Mouse (Mus musculus) ovary, postnatal 36 days (tissue): ENCODE data around the gene Arl5c.

Experiments
- DNase-seq: peaks from one replicate; pipeline ENCODE4 v3.0.0; 2022; ENCODE audit warnings: low spot score, mixed read lengths

Gene Arl5c

GRCm38 (mm10) chr11:97994539-97995100 is 1.4 kb downstream of the Arl5c start:
- peak; percentile 80 for DNase-seq

GRCm38 (mm10) chr11:97988530-97989096 is 7.4 kb downstream of the Arl5c start:
- DNase-seq = peak; percentile 85

- DNase-seq = peak; percentile 92
Observed at GRCm38 (mm10) chr11:97987551-97988526, 8.1 kb downstream of the Arl5c start.

- DNase-seq = no peak
Observed at GRCm38 (mm10) chr11:97986738-97987465, 9.1 kb downstream of the Arl5c start.

- DNase-seq = peak; percentile 71
Observed at GRCm38 (mm10) chr11:97985727-97986677, 10.0 kb downstream of the Arl5c start, which contains the start of gene Plxdc1. TSS of gene Plxdc1 (minus strand) at chr11:97986444.

- no peak for DNase-seq
Observed at GRCm38 (mm10) chr11:97983983-97984382, 12.0 kb downstream of the Arl5c start.

GRCm38 (mm10) chr11:97983506-97983905 is 12.5 kb downstream of the Arl5c start:
- no peak for DNase-seq

- no peak for DNase-seq
Observed at GRCm38 (mm10) chr11:97982721-97983120, 13.3 kb downstream of the Arl5c start.

- DNase-seq = peak; percentile 30
Observed at GRCm38 (mm10) chr11:97980531-97980966, 15.4 kb downstream of the Arl5c start.

GRCm38 (mm10) chr11:97979824-97980495 is 16.0 kb downstream of the Arl5c start:
- DNase-seq = no peak

- DNase-seq = no peak
Observed at GRCm38 (mm10) chr11:97978392-97978791, 17.6 kb downstream of the Arl5c start.

GRCm38 (mm10) chr11:97977797-97978196 is 18.2 kb downstream of the Arl5c start:
- no peak for DNase-seq

- DNase-seq = no peak
Observed at GRCm38 (mm10) chr11:97974746-97975145, 21.2 kb downstream of the Arl5c start.

GRCm38 (mm10) chr11:97974141-97974540 is 21.8 kb downstream of the Arl5c start:
- no peak for DNase-seq

- no peak for DNase-seq
Observed at GRCm38 (mm10) chr11:97972434-97972833, 23.5 kb downstream of the Arl5c start.

- peak; percentile 61 for DNase-seq
Observed at GRCm38 (mm10) chr11:97971232-97971631, 24.7 kb downstream of the Arl5c start.

- DNase-seq = no peak
Observed at GRCm38 (mm10) chr11:97970771-97971170, 25.2 kb downstream of the Arl5c start.

GRCm38 (mm10) chr11:97968385-97968784 is 27.6 kb downstream of the Arl5c start:
- no peak for DNase-seq

- DNase-seq = no peak
Observed at GRCm38 (mm10) chr11:97967114-97967513, 28.9 kb downstream of the Arl5c start.

- DNase-seq = no peak
Observed at GRCm38 (mm10) chr11:97960907-97961306, 35.1 kb downstream of the Arl5c start.
